Mouse (Mus musculus) kidney, postnatal 0 days (tissue): Measurements from ENCODE around the gene Selenoi. TPM values are rescaled to one million over a fixed set of nuclear protein-coding genes. Genes with fewer than 3 reads are reported as not detected.

ENCODE experiments used
- ATAC-seq: fragments of 200-750 bp; cut with Nextera tagmentation; replicated peaks from 2 replicates; pipeline ENCODE4 v1.8.0; 2017; ENCODE audit warnings: low read depth, moderate number of reproducible peaks, moderate TSS enrichment, moderate library complexity; ENCODE audit not compliant: low FRiP score
- DNase-seq: peaks from one replicate; pipeline ENCODE4 v3.0.0-alpha.2; 2016; ENCODE audit warnings: low spot score
- H3K27ac ChIP-seq: fragments of 300-500 bp; sonication (generic); 2 replicates; pipeline ENCODE4 v1.5.1; 2014; ENCODE audit warnings: mild to moderate bottlenecking
- H3K27me3 ChIP-seq: fragments of 300-500 bp; sonication (generic); 2 replicates; pipeline ENCODE4 v1.6.1; 2014; ENCODE audit warnings: low read length, mixed read lengths; ENCODE audit not compliant: insufficient read depth
- H3K36me3 ChIP-seq: fragments of 300-500 bp; sonication (generic); 2 replicates; pipeline ENCODE4 v1.6.1; 2014; ENCODE audit warnings: low read length, mixed read lengths; ENCODE audit not compliant: insufficient read depth
- H3K4me1 ChIP-seq: fragments of 300-500 bp; sonication (generic); replicated peaks from 2 replicates; pipeline ENCODE4 v1.6.1; 2014; ENCODE audit warnings: antibody characterized with exemption, low read length, mixed read lengths; ENCODE audit not compliant: insufficient read depth
- H3K4me2 ChIP-seq: fragments of 300-500 bp; sonication (generic); 2 replicates; pipeline ENCODE4 v1.6.1; 2014; ENCODE audit warnings: mild to moderate bottlenecking, low read length, moderate library complexity, mixed read lengths
- H3K4me3 ChIP-seq: fragments of 300-500 bp; sonication (generic); replicated peaks from 2 replicates; pipeline ENCODE4 v1.5.1; 2014; ENCODE audit warnings: low read depth, low read length
- H3K9ac ChIP-seq: fragments of 300-500 bp; sonication (generic); 2 replicates; pipeline ENCODE4 v1.6.1; 2014; ENCODE audit warnings: low read depth, low read length
- H3K9me3 ChIP-seq: fragments of 300-500 bp; sonication (generic); replicated peaks from 2 replicates; pipeline ENCODE4 v1.6.1; 2016; ENCODE audit warnings: low read length, inconsistent platforms, mixed read lengths
- CTCF ChIP-seq: IDR thresholded peaks from 2 replicates; pipeline ENCODE4 v1.5.1; 2016; ENCODE audit warnings: antibody characterized with exemption, low read depth, mild to moderate bottlenecking, moderate library complexity
- WGBS: fragments of 180-500 bp; shearing (Covaris S2); extraction: QIAGEN DNeasy Blood & Tissue Kit; methylation state at CpG from one replicate; pipeline ENCODE4 v1.1.7; 2014; 5-methylcytosine and 5-hydroxymethylcytosine counted together
- polyA plus RNA-seq: library from polyadenylated mRNA; unstranded; fragments of >200 nt; fragmentation: Nextera tagmentation; extraction: Ambion mirVana; gene quantifications from 2 replicates; pipeline ENCODE4 v1.2.1, GENCODE M21; 2015

Gene Selenoi
- polyA plus RNA-seq, 1 experiment from 2014 or later, result 9.7 TPM

- H3K9ac ChIP-seq, result no peak overlapping the region
- ATAC-seq, result no peak
Measured at GRCm38 (mm10) chr5:30243741-30244140, 11.4 kb downstream of the Selenoi start.

DNA sequence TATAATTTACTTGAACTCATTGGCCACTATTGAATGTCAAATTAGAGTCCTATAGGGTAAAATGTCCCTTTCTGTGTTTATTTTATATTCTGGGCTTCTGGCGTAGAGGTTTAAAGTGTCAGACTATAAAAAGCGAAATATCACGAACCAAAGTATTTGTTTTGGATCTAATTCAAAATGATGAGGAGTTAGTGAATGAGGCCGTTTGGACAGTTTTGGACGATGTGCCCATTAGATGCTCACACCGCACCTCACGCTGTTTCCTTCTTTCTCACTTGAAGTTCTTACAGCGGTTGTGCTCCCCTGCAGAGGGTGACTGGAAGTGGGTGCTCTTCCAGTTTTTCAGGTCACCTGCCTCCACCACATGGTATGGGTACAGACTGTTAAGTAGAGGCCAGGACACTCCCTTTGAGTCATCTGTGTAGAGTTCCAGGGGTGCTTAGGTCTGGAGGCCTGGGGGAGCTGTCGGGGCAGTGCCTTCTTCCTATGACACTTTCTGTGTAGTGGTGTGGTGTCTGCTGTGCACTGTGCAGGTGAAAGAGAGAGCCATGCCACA lies 13.6 kb downstream of the Selenoi start:
- Histone ChIP-seq H3K4me3 (no peak overlapping the region), H3K36me3 (no peaks in the 10 kb centered on the region), H3K4me1 (no peaks in the 10 kb centered on the region), H3K9me3 (no peaks in the 10 kb centered on the region), H3K4me2 (no peak overlapping the region), H3K27ac (no peak overlapping the region), H3K27me3 (no peaks in the 10 kb centered on the region), H3K9ac (no peak overlapping the region)
- ATAC-seq, result no peak
- WGBS, result 76% methylated on average over 9 of the region's 9 CpGs
- TF ChIP-seq CTCF, result no peak
- DNase-seq, result no peak

More at GRCm38 (mm10) chr5:30243741-30244140, 11.4 kb downstream of the Selenoi start:
- peak; percentile 63 for DNase-seq
- H3K4me3 ChIP-seq, result no peak overlapping the region
- H3K27me3 ChIP-seq, result no peaks in the 10 kb centered on the region
- no peaks in the 10 kb centered on the region for H3K36me3 ChIP-seq
- H3K9me3 ChIP-seq, result no peaks in the 10 kb centered on the region
- peak; percentile 56 for TF ChIP-seq CTCF
- H3K4me2 ChIP-seq, result no peak overlapping the region
- no peak overlapping the region for H3K27ac ChIP-seq
- 61% methylated on average over 9 of the region's 9 CpGs for WGBS
- H3K4me1 ChIP-seq, result no peaks in the 10 kb centered on the region

DNA sequence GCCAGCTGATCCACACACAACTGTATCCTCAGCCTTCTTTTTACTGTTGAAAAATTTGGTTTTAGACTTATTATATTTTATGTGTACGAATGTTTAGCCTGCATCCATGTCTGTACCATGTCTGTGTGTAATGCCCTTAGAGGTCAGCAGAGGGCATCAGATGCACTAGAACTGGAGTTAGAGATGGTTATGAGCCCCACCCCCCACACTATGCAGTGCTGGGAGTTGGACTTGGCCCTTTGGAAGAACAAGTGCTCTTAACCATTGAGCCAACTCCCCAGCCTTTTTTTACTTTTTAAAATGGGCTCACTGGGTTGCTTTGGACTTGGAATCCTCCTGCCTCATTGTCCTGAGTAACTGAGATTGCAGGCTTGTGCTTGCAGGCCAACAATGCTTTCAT lies 15.3 kb downstream of the Selenoi start:
- Histone ChIP-seq H3K4me2 (no peak overlapping the region), H3K36me3 (0 out of 2 replicates have a peak, but pooled peaks cover 5% of the 10 kb centered on the region), H3K9me3 (no peaks in the 10 kb centered on the region), H3K4me1 (no peaks in the 10 kb centered on the region), H3K9ac (no peak overlapping the region), H3K27ac (no peak overlapping the region), H3K4me3 (no peak overlapping the region), H3K27me3 (no peaks in the 10 kb centered on the region)
- ATAC-seq (no peak), DNase-seq (no peak)
- TF ChIP-seq CTCF, result peak; percentile 38; the same call in 1 of the 2 replicates
- WGBS, result 100% methylated on average over 1 of the region's 1 CpGs

- Histone ChIP-seq H3K4me3 (no peak overlapping the region), H3K27ac (no peak overlapping the region), H3K9ac (no peak overlapping the region), H3K4me1 (no peaks in the 10 kb centered on the region), H3K9me3 (no peaks in the 10 kb centered on the region), H3K4me2 (no peak overlapping the region), H3K36me3 (peaks cover 26% of the 10 kb centered on the region; the same call in 1 of the 2 replicates), H3K27me3 (no peaks in the 10 kb centered on the region)
- WGBS, result 91% methylated on average over 12 of the region's 12 CpGs
- DNase-seq, result no peak
- TF ChIP-seq CTCF, result no peak; the same call in 1 of the 2 replicates
- no peak for ATAC-seq
Measured at GRCm38 (mm10) chr5:30255567-30256354, 23.4 kb downstream of the Selenoi start.

- Histone ChIP-seq H3K9me3 (no peaks in the 10 kb centered on the region), H3K36me3 (peaks cover 21% of the 10 kb centered on the region; the same call in 1 of the 2 replicates), H3K9ac (no peak overlapping the region), H3K4me1 (no peaks in the 10 kb centered on the region), H3K4me2 (no peak overlapping the region), H3K27me3 (no peaks in the 10 kb centered on the region), H3K27ac (no peak overlapping the region), H3K4me3 (no peak overlapping the region)
- no peak for DNase-seq
- TF ChIP-seq CTCF, result no peak
- no peak for ATAC-seq
- 91% methylated on average over 7 of the region's 7 CpGs for WGBS
Measured at GRCm38 (mm10) chr5:30258776-30259175, 26.4 kb downstream of the Selenoi start.

- Histone ChIP-seq H3K4me3 (no peak overlapping the region), H3K27ac (no peak overlapping the region), H3K27me3 (no peaks in the 10 kb centered on the region), H3K4me1 (no peaks in the 10 kb centered on the region), H3K4me2 (no peak overlapping the region), H3K9me3 (no peaks in the 10 kb centered on the region), H3K9ac (no peak overlapping the region), H3K36me3 (peaks cover 12% of the 10 kb centered on the region; the same call in 1 of the 2 replicates)
- ATAC-seq (no peak), DNase-seq (peak; percentile 8)
- TF ChIP-seq CTCF, result no peak
- 69% methylated on average over 11 of the region's 11 CpGs for WGBS
Measured at GRCm38 (mm10) chr5:30270571-30271190, 38.3 kb downstream of the Selenoi start.
